Mouse (Mus musculus): ENCODE results near the gene Epc2. TPM values are rescaled to one million over a fixed set of nuclear protein-coding genes. Genes with fewer than 3 reads are reported as not detected.
A peak's percentile ranks its signal among the peaks of the same experiment; 100 is the strongest.

The Epc2 gene
- 10 to 100 TPM; 43.0 to 46.9 TPM for total RNA-seq (2021)
- long read RNA-seq, experiment 1, partial matches to known transcripts: 2 of 5 reads
- long read RNA-seq, experiment 1, other reads (novel, unspliced or antisense): 3 of 5 reads
- long read RNA-seq, experiment 2, partial matches to known transcripts: 4 of 6 reads
- long read RNA-seq, experiment 2, other reads (novel, unspliced or antisense): 2 of 6 reads

- intact Hi-C loops (cut with DNase I): loop anchor here (5.0 kb wide), 2 partner anchors 121 to 281 kb away; no protein-coding TSS in a partner anchor
- DNase-seq (ENCODE audit: low spot score in 2 of 2): peak; percentile 81 to 85
These were observed at the start of gene Epc2 for GRCm38 (mm10) chr2:49450931-49451636. Epc2 (plus strand) TSS chr2:49451486.

DNA sequence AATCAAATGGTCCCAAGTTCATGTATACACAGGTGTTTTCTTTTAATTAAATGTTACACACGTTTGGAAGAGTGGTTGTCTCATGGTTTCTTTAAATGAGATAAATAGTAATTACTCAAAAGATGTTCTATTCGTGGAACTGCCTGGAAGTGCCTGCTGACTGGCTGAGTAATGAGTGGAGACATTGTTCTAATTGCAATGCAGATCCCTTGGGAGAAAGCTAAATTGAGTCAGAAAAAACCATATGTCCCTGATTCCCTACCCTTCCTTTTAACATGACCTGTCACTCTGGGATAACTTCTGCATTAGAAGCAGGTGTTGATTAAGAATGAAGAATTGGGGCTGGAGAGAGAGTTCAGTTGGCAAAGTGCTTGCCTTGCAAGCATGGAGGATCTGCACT, 45.3 kb upstream of the Epc2 start:
- no peak for DNase-seq (ENCODE audit: low spot score in 2 of 2)
- intact Hi-C loops (cut with DNase I): no loop called here

DNA sequence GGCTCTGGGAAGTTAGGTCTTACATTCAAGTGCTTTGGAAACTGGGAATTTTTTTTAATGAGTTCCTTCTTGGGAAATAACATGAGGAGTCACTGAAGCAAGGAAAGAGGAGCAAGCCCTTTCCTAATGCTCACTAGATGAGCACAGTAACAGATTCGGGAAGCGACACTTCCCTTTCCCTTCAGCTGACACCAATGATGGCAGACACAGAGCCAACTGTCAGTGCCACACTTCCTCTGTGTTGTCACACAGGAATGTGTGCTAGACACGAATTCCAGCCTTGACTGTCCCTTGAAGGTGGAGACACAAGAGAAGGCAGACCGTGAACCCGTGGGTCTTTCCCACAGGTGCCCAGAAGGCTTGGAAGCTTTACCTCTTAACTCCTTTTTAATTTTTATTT, 39.6 kb upstream of the Epc2 start:
- intact Hi-C loops (cut with DNase I): no loop called here
- no peak for DNase-seq (ENCODE audit: low spot score in 2 of 2)

GRCm38 (mm10) chr2:49412576-49412975, 38.7 kb upstream of the Epc2 start:
- DNase-seq (ENCODE audit: low spot score in 2 of 2): peak in 1 of 2 experiments; percentile 34
- intact Hi-C loops (cut with DNase I): no loop called here

GRCm38 (mm10) chr2:49415868-49416267, 35.4 kb upstream of the Epc2 start:
- DNase-seq (ENCODE audit: low spot score in 2 of 2): no peak
- intact Hi-C loops (cut with DNase I): no loop called here

- no peak for DNase-seq (ENCODE audit: low spot score in 2 of 2)
- intact Hi-C loops (cut with DNase I): no loop called here
These were observed 34.2 kb upstream of the Epc2 start for GRCm38 (mm10) chr2:49417018-49417604.

GRCm38 (mm10) chr2:49420396-49420795, 30.9 kb upstream of the Epc2 start:
- intact Hi-C loops (cut with DNase I): loop anchor here (10.0 kb wide), 1 partner anchor 516 kb away; no protein-coding TSS in a partner anchor
- DNase-seq (ENCODE audit: low spot score in 2 of 2): peak in 1 of 2 experiments; percentile 40

DNA sequence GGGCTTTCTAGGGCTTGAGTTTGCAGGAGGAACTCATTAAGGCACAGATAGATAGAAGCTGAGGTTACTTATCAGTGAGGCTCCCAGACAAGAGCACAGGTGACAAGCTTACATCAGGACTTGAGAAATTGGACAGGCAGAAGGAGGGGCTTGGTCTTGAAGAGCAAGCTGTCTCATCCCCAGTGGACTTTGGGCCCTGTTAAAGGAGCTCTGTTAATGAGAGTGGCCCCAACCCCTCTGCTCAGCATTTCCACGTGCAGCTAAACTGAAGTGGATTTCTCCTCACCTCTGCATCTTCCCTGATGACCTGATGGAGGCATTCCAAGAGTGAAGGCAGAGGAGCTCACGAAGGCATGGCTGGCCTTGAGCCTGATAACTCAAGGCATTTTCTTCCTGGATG, 27.4 kb upstream of the Epc2 start:
- DNase-seq (ENCODE audit: low spot score in 2 of 2): no peak
- intact Hi-C loops (cut with DNase I): loop anchor here (10.0 kb wide), 1 partner anchor 519 kb away; no protein-coding TSS in a partner anchor

- DNase-seq (ENCODE audit: low spot score in 2 of 2): no peak
- intact Hi-C loops (cut with DNase I): loop anchor here (10.0 kb wide), 1 partner anchor 520 kb away; no protein-coding TSS in a partner anchor
These were observed 26.5 kb upstream of the Epc2 start for GRCm38 (mm10) chr2:49424788-49425187.

DNA sequence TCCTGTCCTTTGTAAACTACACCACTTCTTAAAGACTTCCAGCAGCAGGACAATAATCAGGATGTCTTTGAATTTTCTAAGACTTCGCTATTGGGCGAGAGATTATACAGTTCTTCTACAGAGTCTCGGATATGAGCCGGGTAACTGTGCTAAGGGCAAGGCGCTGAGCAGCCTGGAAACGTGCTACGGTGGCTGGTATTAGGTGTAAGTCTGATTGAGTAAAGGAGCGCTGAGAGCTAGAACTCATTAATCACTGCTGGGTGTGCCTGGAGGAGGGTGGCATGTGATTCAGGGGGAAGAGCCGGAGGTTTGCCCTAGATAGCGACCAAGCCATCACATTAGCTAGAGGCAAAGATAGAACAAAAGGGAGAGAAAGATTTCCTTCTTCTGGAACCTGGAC, 25.1 kb upstream of the Epc2 start:
- DNase-seq (ENCODE audit: low spot score in 2 of 2): no peak
- intact Hi-C loops (cut with DNase I): loop anchor here (10.0 kb wide), 1 partner anchor 521 kb away; no protein-coding TSS in a partner anchor

GRCm38 (mm10) chr2:49431015-49431414, 20.3 kb upstream of the Epc2 start:
- intact Hi-C loops (cut with DNase I): no loop called here
- no peak for DNase-seq (ENCODE audit: low spot score in 2 of 2)

- no peak for DNase-seq (ENCODE audit: low spot score in 2 of 2)
- intact Hi-C loops (cut with DNase I): no loop called here
These were observed 18.1 kb upstream of the Epc2 start for GRCm38 (mm10) chr2:49433211-49433610.

DNA sequence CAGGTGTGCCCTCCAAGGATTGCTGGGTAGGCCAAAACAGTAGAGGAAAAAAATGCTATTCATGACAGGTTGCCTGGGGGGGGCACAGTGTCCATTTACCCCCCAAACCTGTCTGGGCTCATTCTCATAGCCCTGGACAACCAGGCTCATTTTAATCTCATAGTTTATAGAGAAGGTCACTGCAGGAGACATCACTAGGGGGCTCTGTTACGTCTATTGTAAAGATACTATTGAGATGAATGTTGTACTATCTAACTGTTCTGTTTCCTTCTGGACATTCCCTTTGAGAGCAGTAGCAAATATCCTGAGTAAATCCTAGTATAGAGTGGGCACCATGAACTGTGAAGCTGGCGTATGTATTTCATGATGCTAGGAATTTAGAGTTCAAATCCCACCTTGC, 5.0 kb upstream of the Epc2 start:
- no peak for DNase-seq (ENCODE audit: low spot score in 2 of 2)
- intact Hi-C loops (cut with DNase I): no loop called here

- intact Hi-C loops (cut with DNase I): no loop called here
- peak in 1 of 2 experiments; percentile 31 for DNase-seq (ENCODE audit: low spot score in 2 of 2)
These were observed 3.5 kb upstream of the Epc2 start for GRCm38 (mm10) chr2:49447586-49448475.

DNA sequence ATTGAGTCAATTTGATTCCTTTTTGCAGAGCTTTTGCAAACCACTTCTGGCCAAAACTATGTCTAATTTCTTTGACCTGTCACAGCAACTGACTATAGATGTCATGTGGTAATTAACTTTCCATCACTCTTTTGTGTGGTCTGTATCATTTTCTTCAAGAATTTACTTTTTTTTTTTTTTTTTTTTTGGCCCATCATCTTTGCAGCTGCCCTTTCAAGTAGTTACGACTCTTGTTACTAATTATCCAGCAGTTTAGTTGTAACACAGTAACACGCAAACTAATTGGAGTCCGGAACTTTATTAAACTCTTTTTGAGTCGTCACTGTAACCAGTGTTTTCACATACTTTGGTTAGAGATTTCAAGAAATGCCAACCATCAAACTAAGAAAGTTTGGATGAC, 819 bp upstream of the Epc2 start:
- intact Hi-C loops (cut with DNase I): loop anchor here (5.0 kb wide), 2 partner anchors 122 to 282 kb away; no protein-coding TSS in a partner anchor
- no peak for DNase-seq (ENCODE audit: low spot score in 2 of 2)

DNA sequence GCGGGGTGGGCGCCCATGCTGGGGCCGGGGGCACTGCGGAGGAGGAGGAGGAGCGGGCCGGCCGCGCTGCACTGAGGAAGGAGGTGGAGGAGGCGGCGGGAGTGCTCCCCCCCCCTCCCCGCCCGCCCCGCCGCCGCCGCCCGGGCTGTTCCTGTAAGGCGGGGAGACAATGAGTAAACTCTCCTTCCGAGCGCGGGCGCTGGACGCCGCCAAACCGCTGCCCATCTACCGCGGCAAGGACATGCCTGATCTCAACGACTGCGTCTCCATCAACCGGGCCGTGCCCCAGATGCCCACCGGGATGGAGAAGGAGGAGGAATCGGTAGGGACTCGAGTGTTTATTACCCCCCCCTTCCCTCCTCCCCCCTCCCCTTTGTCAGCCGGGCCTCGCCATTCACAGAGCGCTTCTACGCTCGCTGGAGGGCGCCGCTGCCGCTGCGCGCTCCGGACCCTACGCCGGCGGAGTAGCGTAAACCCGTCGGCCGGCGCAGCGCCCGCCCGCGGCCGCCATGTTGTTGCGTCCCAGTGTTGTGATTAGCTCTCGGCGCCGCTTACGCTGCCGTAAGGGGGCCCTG, 438 bp downstream of the Epc2 start:
- intact Hi-C loops (cut with DNase I): loop anchor here (5.0 kb wide), 2 partner anchors 121 to 281 kb away; no protein-coding TSS in a partner anchor
- peak; percentile 96 for DNase-seq (ENCODE audit: low spot score in 2 of 2)

DNA sequence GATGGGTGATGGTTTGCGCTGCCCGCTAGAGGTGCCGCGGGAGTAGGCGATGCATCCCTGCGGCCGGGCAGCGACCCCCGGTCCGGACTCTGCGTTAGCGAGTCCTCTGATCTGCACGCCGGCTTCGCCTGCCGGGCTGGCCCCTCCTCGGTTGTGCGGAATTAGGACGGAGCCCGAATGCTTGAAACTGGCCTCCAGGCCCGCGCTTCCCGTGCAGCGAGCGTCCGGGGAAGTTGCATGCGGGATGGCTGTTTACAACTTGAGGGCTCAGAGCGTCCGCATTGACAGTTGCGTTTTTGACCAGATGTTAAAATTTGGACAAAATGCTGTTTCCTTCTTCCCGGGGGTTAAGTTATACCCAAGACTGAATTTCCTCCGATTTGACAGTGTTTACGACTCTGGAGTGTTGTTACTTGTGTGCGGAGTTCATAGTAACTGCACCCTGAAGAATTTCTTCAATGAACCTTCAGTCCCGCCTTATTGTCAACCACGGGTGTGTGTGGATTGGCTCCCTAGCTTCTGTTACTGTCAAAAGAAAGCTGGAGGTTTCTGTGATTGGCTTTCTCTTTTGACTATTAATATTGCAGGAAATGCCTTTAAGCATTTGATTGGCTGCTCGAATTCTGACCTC, 1.3 kb downstream of the Epc2 start:
- intact Hi-C loops (cut with DNase I): loop anchor here (5.0 kb wide), 2 partner anchors 120 to 280 kb away; no protein-coding TSS in a partner anchor
- peak; percentile 68 to 90 for DNase-seq (ENCODE audit: low spot score in 2 of 2)

DNA sequence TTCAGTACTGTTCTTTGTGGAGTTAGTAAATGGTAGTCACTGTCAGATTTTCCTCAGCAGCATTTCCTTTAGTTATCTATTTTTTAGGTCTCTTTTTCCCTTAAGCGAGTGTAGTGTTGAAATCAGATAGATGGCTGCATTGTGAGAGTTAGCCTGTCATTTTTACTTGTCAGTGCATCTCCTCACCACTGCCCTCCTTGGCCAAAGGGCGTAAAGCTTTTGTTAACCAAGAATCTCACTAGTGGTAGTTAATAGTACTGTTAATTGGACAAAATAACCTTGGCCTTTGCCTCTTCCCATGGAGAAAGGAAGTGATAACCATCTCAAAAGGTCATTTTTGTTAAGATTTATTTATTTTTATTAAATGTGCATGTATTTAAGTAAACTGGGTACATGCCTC, 6.5 kb downstream of the Epc2 start:
- intact Hi-C loops (cut with DNase I): no loop called here
- no peak for DNase-seq (ENCODE audit: low spot score in 2 of 2)
